Mouse (Mus musculus): Measurements from ENCODE around the gene Ggta1.

DNA sequence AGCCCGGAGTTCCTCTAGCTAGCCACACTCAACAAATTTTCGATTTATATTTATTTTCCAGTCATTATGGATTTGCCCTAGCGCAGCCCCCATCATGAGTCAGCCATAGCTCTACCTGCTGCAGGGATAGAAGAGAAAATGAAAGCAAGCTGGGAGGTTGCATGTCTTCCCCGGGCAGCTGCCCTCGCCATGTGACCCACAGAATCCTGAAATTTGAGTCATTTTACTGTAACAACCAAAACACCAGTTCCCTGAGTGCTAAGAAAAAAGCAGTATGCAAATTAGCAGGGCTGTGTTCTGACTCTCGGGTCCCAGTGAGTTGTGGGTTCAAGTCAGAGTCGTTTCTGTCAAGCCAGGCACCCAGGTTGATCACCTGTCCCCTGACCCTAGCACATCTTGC lies 15.6 kb downstream of the Ggta1 start:
- TF ChIP-seq CTCF (IDR thresholded peaks at IDR 0.05; ENCODE audit: insufficient read depth, low read depth, low read length) (no peak), POLR2A (IDR thresholded peaks at IDR 0.05; ENCODE audit: insufficient read depth, low read depth, low read length) (no peak)
